Mouse (Mus musculus) G1E (cell line): ENCODE measurements around the gene Tomm5. TPM values are rescaled to one million over a fixed set of nuclear protein-coding genes. Genes with fewer than 3 reads are reported as not detected.

Source experiments
- ATAC-seq: 2 replicates; pipeline ENCODE4 v1.8.0; 2016; ENCODE audit warnings: mild to moderate bottlenecking; ENCODE audit not compliant: insufficient number of reproducible peaks, poor library complexity, low FRiP score, severe bottlenecking; ENCODE audit errors: extremely low read depth
- DNase-seq: peaks from one replicate; pipeline ENCODE4 v3.0.0; 2012; ENCODE audit warnings: low spot score
- H3K27me3 ChIP-seq: 2 replicates; pipeline ENCODE4 v1.6.1; 2012; ENCODE audit warnings: mild to moderate bottlenecking, low read length, inconsistent platforms; ENCODE audit not compliant: insufficient read depth
- H3K36me3 ChIP-seq: replicated peaks from 2 replicates; pipeline ENCODE3; 2012; ENCODE audit warnings: mild to moderate bottlenecking, inconsistent platforms
- H3K4me1 ChIP-seq: 2 replicates; pipeline ENCODE4 v1.6.1; 2012; ENCODE audit warnings: low read depth, low read length, inconsistent platforms, mixed read lengths; ENCODE audit not compliant: insufficient read depth
- H3K4me3 ChIP-seq: 2 replicates; pipeline ENCODE4 v1.5.1; 2012; ENCODE audit warnings: low read depth, mild to moderate bottlenecking, inconsistent platforms, low read length, moderate library complexity, mixed read lengths
- H3K9me3 ChIP-seq: replicated peaks from 2 replicates; pipeline ENCODE4 v1.6.1; 2012; ENCODE audit warnings: inconsistent platforms
- CTCF ChIP-seq: IDR thresholded peaks from 2 replicates; pipeline ENCODE4 v1.5.1; 2012; ENCODE audit warnings: low read depth, low read length, inconsistent platforms, mixed read lengths
- GATA1 ChIP-seq: IDR thresholded peaks from 2 replicates; pipeline ENCODE4 v1.6.1; 2012; ENCODE audit warnings: borderline replicate concordance, low read length, inconsistent platforms, mixed read lengths
- GATA2 ChIP-seq: IDR thresholded peaks from 2 replicates; pipeline ENCODE4 v1.6.1; 2012; ENCODE audit warnings: low read depth, low read length, inconsistent platforms, borderline replicate concordance
- POLR2AphosphoS5 ChIP-seq: IDR thresholded peaks from 2 replicates; pipeline ENCODE4 v1.6.1; 2012; ENCODE audit warnings: low read depth, low read length, inconsistent platforms; ENCODE audit not compliant: insufficient replicate concordance
- TAL1 ChIP-seq: conservative IDR thresholded peaks from 2 replicates; pipeline ENCODE4 v1.6.1; 2012; ENCODE audit warnings: low read depth, low read length, inconsistent platforms, mixed read lengths
- polyA plus RNA-seq: library from polyadenylated mRNA; stranded (reverse); fragments of >175 nt; gene quantifications from 2 replicates; pipeline ENCODE4 v1.2.3, GENCODE M21; 2012
- total RNA-seq, 2 experiments: library from RNA; stranded (forward) in 1 of 2; stranded (reverse) in 1 of 2; fragments of 200-1000 nt in 1 of 2; fragments of >200 nt in 1 of 2; fragmentation: Nextera tagmentation in 1 of 2; gene quantifications; 2 replicates each; pipeline ENCODE4 v1.2.3; 2014 to 2017

Gene Tomm5
- total and polyA plus RNA-seq, 3 experiments: 106 to 291 (median 156) TPM

GRCm38 (mm10) chr4:45131021-45131420, 23.1 kb upstream of the Tomm5 start:
- H3K9me3 ChIP-seq: no peaks in the 10 kb centered on the region
- no peak for DNase-seq
- H3K4me1 ChIP-seq: no peaks in the 10 kb centered on the region
- TF ChIP-seq TAL1 (no peak), POLR2AphosphoS5 (no peak), GATA1 (no peak), CTCF (no peak), GATA2 (no peak)
- peaks cover 15% of the 10 kb centered on the region for H3K27me3 ChIP-seq
- no peaks in the 10 kb centered on the region for H3K36me3 ChIP-seq
- ATAC-seq: no peak
- H3K4me3 ChIP-seq: no peak overlapping the region

GRCm38 (mm10) chr4:45121311-45121710, 13.4 kb upstream of the Tomm5 start:
- Histone ChIP-seq H3K36me3 (no peaks in the 10 kb centered on the region), H3K4me3 (no peak overlapping the region), H3K4me1 (no peaks in the 10 kb centered on the region), H3K9me3 (no peaks in the 10 kb centered on the region), H3K27me3 (peaks cover 32% of the 10 kb centered on the region)
- DNase-seq: no peak
- ATAC-seq: no peak
- TF ChIP-seq CTCF (no peak), TAL1 (no peak), GATA1 (no peak), POLR2AphosphoS5 (no peak)

GRCm38 (mm10) chr4:45108456-45109110, 669 bp upstream of the Tomm5 start:
- Histone ChIP-seq H3K27me3 (peaks cover 11% of the 10 kb centered on the region), H3K4me1 (peaks cover 19% of the 10 kb centered on the region), H3K4me3 (peak overlapping the region; percentile 100; the same call in 1 of the 2 replicates), H3K36me3 (peaks cover 25% of the 10 kb centered on the region), H3K9me3 (no peaks in the 10 kb centered on the region)
- ATAC-seq (no peak), DNase-seq (no peak)
- TF ChIP-seq TAL1 (no peak), GATA2 (no peak), POLR2AphosphoS5 (no peak), GATA1 (no peak), CTCF (no peak)

GRCm38 (mm10) chr4:45107066-45107465, 848 bp downstream of the Tomm5 start:
- TF ChIP-seq GATA1 (no peak), POLR2AphosphoS5 (no peak), GATA2 (no peak), CTCF (no peak)
- ATAC-seq (no peak), DNase-seq (no peak)
- H3K4me1 ChIP-seq: peaks cover 19% of the 10 kb centered on the region
- peaks cover 40% of the 10 kb centered on the region for H3K36me3 ChIP-seq
- peaks cover 4% of the 10 kb centered on the region for H3K27me3 ChIP-seq
- peak overlapping the region; percentile 100 for H3K4me3 ChIP-seq
- no peaks in the 10 kb centered on the region for H3K9me3 ChIP-seq

DNA sequence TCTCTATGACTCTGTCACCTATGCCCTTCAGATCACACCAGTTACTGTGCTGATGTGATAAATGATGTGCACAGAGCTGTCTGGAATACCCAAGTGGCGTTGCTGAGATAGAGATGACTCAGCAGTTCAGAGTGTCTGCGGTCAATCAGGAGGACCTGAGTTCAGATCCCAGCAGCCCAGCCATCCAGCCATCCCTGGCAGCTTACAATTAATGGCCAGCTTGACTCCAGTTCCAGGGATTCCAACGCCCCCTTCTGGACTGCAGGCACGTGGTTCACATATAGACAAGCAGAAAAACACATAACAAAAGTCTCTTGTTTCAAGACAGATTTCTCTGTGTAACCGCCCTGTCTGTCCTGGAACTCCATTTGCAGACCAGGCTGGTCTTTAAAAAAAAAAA, 1.5 kb downstream of the Tomm5 start:
- H3K4me1 ChIP-seq: peaks cover 19% of the 10 kb centered on the region
- H3K9me3 ChIP-seq: no peaks in the 10 kb centered on the region
- peaks cover 4% of the 10 kb centered on the region; the same call in 1 of the 2 replicates for H3K27me3 ChIP-seq
- DNase-seq (no peak), ATAC-seq (no peak)
- H3K4me3 ChIP-seq: peak overlapping the region; percentile 100; the same call in 1 of the 2 replicates
- peaks cover 46% of the 10 kb centered on the region for H3K36me3 ChIP-seq
- no peak for TF ChIP-seq CTCF
- no peak for TF ChIP-seq TAL1
- no peak for TF ChIP-seq POLR2AphosphoS5
- TF ChIP-seq GATA2: no peak
- TF ChIP-seq GATA1: no peak

- H3K36me3 ChIP-seq: peaks cover 23% of the 10 kb centered on the region
- peak; percentile 28; the same call in 1 of the 2 replicates for ATAC-seq
- TF ChIP-seq POLR2AphosphoS5 (no peak), CTCF (peak; percentile 97)
- H3K4me3 ChIP-seq: no peak overlapping the region
- peaks cover 4% of the 10 kb centered on the region; the same call in 1 of the 2 replicates for H3K4me1 ChIP-seq
- peaks cover 13% of the 10 kb centered on the region for H3K27me3 ChIP-seq
- H3K9me3 ChIP-seq: no peaks in the 10 kb centered on the region
- DNase-seq: peak; percentile 48
Measured at GRCm38 (mm10) chr4:45097198-45097872, 10.6 kb downstream of the Tomm5 start.
